Comparison of ENCODE assay signal across 8 mouse cellular contexts in genomic region chr4:119338861-119339361, GRCm38 (mm10). TPM values are rescaled to one million over a fixed set of nuclear protein-coding genes. Genes with fewer than 3 reads are reported as not detected.
DNase-seq lines count a peak whose midpoint lies in the region; ATAC-seq lines count a peak whose summit lies in the region.

No protein-coding gene starts in this region.

- WGBS in forebrain, embryonic 16.5 days = 1% methylated on average over 10 of the region's 10 CpGs
- WGBS in intestine, embryonic 16.5 days = 4% methylated on average over 10 of the region's 10 CpGs
- 7% methylated on average over 10 of the region's 10 CpGs for WGBS in limb, embryonic 12.5 days
- WGBS in midbrain, embryonic 13.5 days = 3% methylated on average over 10 of the region's 10 CpGs
- WGBS in stomach, embryonic 14.5 days = 4% methylated on average over 10 of the region's 10 CpGs

- peaks cover 9% of the 10 kb centered on the region for H3K4me1 ChIP-seq in forebrain, embryonic 16.5 days (replicated peaks; ENCODE audit: control insufficient read depth, insufficient read depth, low read length)
- no peaks in the 10 kb centered on the region for H3K4me1 ChIP-seq in intestine, embryonic 16.5 days (ENCODE audit: control insufficient read depth, insufficient read depth, low read length)
- H3K4me1 ChIP-seq in limb, embryonic 12.5 days (replicated peaks) = 0 out of 2 replicates have a peak, but pooled peaks cover 3% of the 10 kb centered on the region
- H3K4me1 ChIP-seq in midbrain, embryonic 13.5 days (replicated peaks) = peaks cover 17% of the 10 kb centered on the region
- H3K4me1 ChIP-seq in stomach, embryonic 14.5 days (ENCODE audit: control insufficient read depth, insufficient read depth, low read length) = no peaks in the 10 kb centered on the region

- no peaks in the 10 kb centered on the region for H3K9me3 ChIP-seq in forebrain, embryonic 16.5 days (ENCODE audit: control insufficient read depth, low read length)
- no peaks in the 10 kb centered on the region for H3K9me3 ChIP-seq in intestine, embryonic 16.5 days (ENCODE audit: control insufficient read depth, low read length)
- no peaks in the 10 kb centered on the region for H3K9me3 ChIP-seq in limb, embryonic 12.5 days
- no peaks in the 10 kb centered on the region for H3K9me3 ChIP-seq in midbrain, embryonic 13.5 days
- H3K9me3 ChIP-seq in stomach, embryonic 14.5 days (ENCODE audit: control insufficient read depth, low read depth, low read length) = no peaks in the 10 kb centered on the region

- DNase-seq in spleen, adult 12 weeks (ENCODE audit: low spot score) = peak; percentile 16
- no peak for DNase-seq in spleen, postnatal 14 days (ENCODE audit: low spot score in 2 of 2)
- DNase-seq in cerebellum, adult 18-20 months = peak; percentile 35 to 45

- peak overlapping the region; percentile 81 for H3K27ac ChIP-seq in forebrain, embryonic 16.5 days (ENCODE audit: low read length)
- H3K27ac ChIP-seq in intestine, embryonic 16.5 days (ENCODE audit: low read length) = no peak overlapping the region
- H3K27ac ChIP-seq in limb, embryonic 12.5 days = no peak overlapping the region
- H3K27ac ChIP-seq in midbrain, embryonic 13.5 days = peak overlapping the region; percentile 86
- no peak overlapping the region for H3K27ac ChIP-seq in stomach, embryonic 14.5 days (ENCODE audit: low read length)

- H3K27me3 ChIP-seq in forebrain, embryonic 16.5 days (replicated peaks; ENCODE audit: control insufficient read depth, insufficient read depth, low read length) = no peaks in the 10 kb centered on the region
- H3K27me3 ChIP-seq in intestine, embryonic 16.5 days (replicated peaks; ENCODE audit: control insufficient read depth, insufficient read depth, low read length) = no peaks in the 10 kb centered on the region
- no peaks in the 10 kb centered on the region for H3K27me3 ChIP-seq in limb, embryonic 12.5 days
- no peaks in the 10 kb centered on the region for H3K27me3 ChIP-seq in midbrain, embryonic 13.5 days
- H3K27me3 ChIP-seq in stomach, embryonic 14.5 days (ENCODE audit: control insufficient read depth, insufficient read depth, low read length) = no peaks in the 10 kb centered on the region

- no peaks in the 10 kb centered on the region for H3K36me3 ChIP-seq in forebrain, embryonic 16.5 days (ENCODE audit: control insufficient read depth, insufficient read depth)
- H3K36me3 ChIP-seq in intestine, embryonic 16.5 days (ENCODE audit: control insufficient read depth, insufficient read depth, low read length) = no peaks in the 10 kb centered on the region
- no peaks in the 10 kb centered on the region for H3K36me3 ChIP-seq in limb, embryonic 12.5 days
- H3K36me3 ChIP-seq in midbrain, embryonic 13.5 days = 0 out of 2 replicates have a peak, but pooled peaks cover 2% of the 10 kb centered on the region
- no peaks in the 10 kb centered on the region for H3K36me3 ChIP-seq in stomach, embryonic 14.5 days (ENCODE audit: control insufficient read depth, insufficient read depth, low read length)

- peak overlapping the region; percentile 22 for H3K4me3 ChIP-seq in forebrain, embryonic 16.5 days (replicated peaks; ENCODE audit: low read length)
- no peak overlapping the region for H3K4me3 ChIP-seq in intestine, embryonic 16.5 days (ENCODE audit: low read length)
- no peak overlapping the region for H3K4me3 ChIP-seq in limb, embryonic 12.5 days (replicated peaks)
- H3K4me3 ChIP-seq in midbrain, embryonic 13.5 days (replicated peaks) = peak overlapping the region; percentile 18
- H3K4me3 ChIP-seq in stomach, embryonic 14.5 days (ENCODE audit: low read depth, low read length) = no peak overlapping the region

- peak overlapping the region; percentile 36; the same call in 1 of the 2 replicates for H3K9ac ChIP-seq in forebrain, embryonic 16.5 days (replicated peaks; ENCODE audit: low read depth, low read length)
- H3K9ac ChIP-seq in intestine, embryonic 16.5 days (ENCODE audit: low read depth, low read length) = peak overlapping the region; percentile 17; the same call in 1 of the 2 replicates
- H3K9ac ChIP-seq in limb, embryonic 12.5 days (replicated peaks) = 0 out of 2 replicates have a peak overlapping the region, but pooled peaks have one; percentile 31
- peak overlapping the region; percentile 50 for H3K9ac ChIP-seq in midbrain, embryonic 13.5 days (replicated peaks)
- no peak overlapping the region for H3K9ac ChIP-seq in stomach, embryonic 14.5 days (replicated peaks; ENCODE audit: low read depth, low read length)

- H3K4me2 ChIP-seq in forebrain, embryonic 16.5 days (ENCODE audit: low read length) = peak overlapping the region; percentile 48
- 0 out of 2 replicates have a peak overlapping the region, but pooled peaks have one; percentile 7 for H3K4me2 ChIP-seq in intestine, embryonic 16.5 days (ENCODE audit: low read depth, low read length)
- H3K4me2 ChIP-seq in limb, embryonic 12.5 days = peak overlapping the region; percentile 38
- H3K4me2 ChIP-seq in midbrain, embryonic 13.5 days (replicated peaks) = peak overlapping the region; percentile 43
- no peak overlapping the region for H3K4me2 ChIP-seq in stomach, embryonic 14.5 days (replicated peaks; ENCODE audit: low read depth, low read length)

- ATAC-seq in forebrain, embryonic 16.5 days = peak; percentile 92
- ATAC-seq in intestine, embryonic 16.5 days = peak; percentile 48; the same call in 1 of the 2 replicates
- peak; percentile 75; the same call in 1 of the 2 replicates for ATAC-seq in limb, embryonic 12.5 days (ENCODE audit: insufficient number of reproducible peaks, insufficient read depth, low FRiP score, low TSS enrichment, low read depth)
- peak; percentile 95 for ATAC-seq in midbrain, embryonic 13.5 days
- ATAC-seq in stomach, embryonic 14.5 days (ENCODE audit: insufficient number of reproducible peaks, insufficient read depth, low FRiP score, low read depth) = peak; percentile 23; the same call in 1 of the 2 replicates

RNA-seq across cellular contexts. Expression of gene Ppih, which starts 18.6 kb away (rescaled TPM):
- 60.5 and 63.3 TPM in 2 replicates for polyA plus RNA-seq in forebrain, embryonic 16.5 days (2015; fragmentation: Nextera tagmentation; extraction: Ambion mirVana)
- polyA plus RNA-seq in intestine, embryonic 16.5 days (2015; fragmentation: Nextera tagmentation; extraction: Ambion mirVana) = 69.6 and 73.9 TPM in 2 replicates
- polyA plus RNA-seq in limb, embryonic 12.5 days (2016; fragmentation: Nextera tagmentation; extraction: Ambion mirVana) = 127 and 133 TPM in 2 replicates
- polyA plus RNA-seq in midbrain, embryonic 13.5 days (2015; fragmentation: Nextera tagmentation; extraction: Ambion mirVana) = 77.2 and 78.3 TPM in 2 replicates
- 91.7 and 93.7 TPM in 2 replicates for polyA plus RNA-seq in stomach, embryonic 14.5 days (2014; fragmentation: Nextera tagmentation; extraction: Ambion mirVana)

RNA-seq across cellular contexts. Expression of gene Ybx1, which starts 44.5 kb away (rescaled TPM):
- polyA plus RNA-seq in forebrain, embryonic 16.5 days (2015; fragmentation: Nextera tagmentation; extraction: Ambion mirVana) = 731 and 789 TPM in 2 replicates
- polyA plus RNA-seq in intestine, embryonic 16.5 days (2015; fragmentation: Nextera tagmentation; extraction: Ambion mirVana) = 420 and 457 TPM in 2 replicates
- polyA plus RNA-seq in limb, embryonic 12.5 days (2016; fragmentation: Nextera tagmentation; extraction: Ambion mirVana) = 1,031 and 1,057 TPM in 2 replicates
- polyA plus RNA-seq in midbrain, embryonic 13.5 days (2015; fragmentation: Nextera tagmentation; extraction: Ambion mirVana) = 723 and 839 TPM in 2 replicates
- 626 and 684 TPM in 2 replicates for polyA plus RNA-seq in stomach, embryonic 14.5 days (2014; fragmentation: Nextera tagmentation; extraction: Ambion mirVana)

Comparison
In these comparisons a context has a peak if more than half of its experiments do, and no peak if none do; other contexts are left out.
1. DNase-seq: peak in spleen, adult 12 weeks (single experiment) and cerebellum, adult 18-20 months (2 of 2); none in spleen, postnatal 14 days (0 of 2).
2. ATAC-seq: peak in every context shown above with its lines; median percentile 95 in midbrain, embryonic 13.5 days; 92 in forebrain, embryonic 16.5 days; 75 in limb, embryonic 12.5 days; 48 in intestine, embryonic 16.5 days; 23 in stomach, embryonic 14.5 days.
3. H3K27ac ChIP-seq: peak in forebrain, embryonic 16.5 days (single experiment) and midbrain, embryonic 13.5 days (single experiment); none in intestine, embryonic 16.5 days (single experiment), limb, embryonic 12.5 days (single experiment) and stomach, embryonic 14.5 days (single experiment).
4. H3K4me3 ChIP-seq: peak in forebrain, embryonic 16.5 days (single experiment) and midbrain, embryonic 13.5 days (single experiment); none in intestine, embryonic 16.5 days (single experiment), limb, embryonic 12.5 days (single experiment) and stomach, embryonic 14.5 days (single experiment).